Mouse (Mus musculus): ENCODE measurements around the gene Fam104a.

Fam104a gene

DNA sequence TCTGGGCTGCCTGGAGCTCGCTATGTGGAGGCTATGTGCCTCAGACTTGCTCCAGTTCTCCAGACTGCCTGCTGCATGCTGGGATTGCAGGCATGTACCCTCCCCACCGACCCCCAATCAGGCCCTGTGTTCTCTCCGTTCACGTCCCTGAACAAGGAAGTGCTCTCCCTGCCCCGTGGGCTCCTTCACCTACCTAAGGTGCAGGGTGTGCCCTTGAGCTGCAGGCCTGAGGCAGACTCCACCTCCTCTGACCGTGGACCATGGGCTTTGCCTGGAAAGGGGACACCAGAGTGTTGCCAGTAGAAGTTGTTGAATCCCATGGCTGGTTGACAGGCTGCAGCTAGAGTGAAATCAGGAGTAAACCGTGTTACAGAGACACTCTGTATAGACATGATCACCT is 15.7 kb upstream of the Fam104a start:
- no peak for DNase-seq

GRCm38 (mm10) chr11:113698013-113698545 is 14.1 kb upstream of the Fam104a start:
- no peak for DNase-seq

DNA sequence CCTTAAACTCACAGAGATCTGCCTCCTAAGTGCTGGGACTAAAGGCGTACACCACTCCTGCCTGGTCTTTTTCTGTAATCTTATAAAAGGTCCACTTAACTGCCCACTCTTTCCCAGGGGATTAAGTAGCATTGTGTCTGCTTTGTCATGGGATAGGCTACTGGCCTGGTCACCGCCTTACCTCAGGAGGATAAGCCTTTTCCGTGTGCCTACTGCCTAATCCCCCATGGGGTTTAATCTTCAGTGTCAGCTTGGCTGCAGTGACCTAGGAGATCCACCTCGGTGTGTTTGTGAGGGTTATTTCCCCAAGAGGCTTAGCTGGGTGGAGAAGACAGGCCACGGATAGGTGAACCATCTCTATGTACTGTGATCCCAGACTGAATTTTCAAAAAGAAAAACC is 13.6 kb upstream of the Fam104a start:
- DNase-seq, result no peak

GRCm38 (mm10) chr11:113691851-113692250 is 7.9 kb upstream of the Fam104a start:
- DNase-seq, result no peak

DNA sequence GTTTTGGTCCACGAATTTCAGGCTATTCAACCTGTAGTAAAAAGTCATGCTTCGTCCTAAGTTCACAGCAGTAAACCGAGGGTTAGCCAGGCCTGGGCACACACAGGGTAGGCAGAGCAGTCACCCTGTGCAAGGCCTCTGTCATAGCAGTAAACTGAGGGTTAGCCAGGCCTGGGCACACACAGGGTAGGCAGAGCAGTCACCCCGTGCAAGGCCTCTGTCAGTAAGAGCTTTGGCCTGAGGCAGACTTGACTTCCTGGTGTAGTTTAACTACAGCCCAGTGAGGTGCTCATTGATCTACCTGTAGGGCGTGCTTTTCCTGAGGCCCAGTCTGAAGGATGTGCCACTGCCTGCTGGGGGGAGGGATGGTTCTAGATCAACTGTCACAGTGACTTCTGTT is 7.4 kb upstream of the Fam104a start:
- no peak for DNase-seq

- DNase-seq, result no peak
Observed at GRCm38 (mm10) chr11:113690506-113690905, 6.6 kb upstream of the Fam104a start.

- DNase-seq, result no peak
Observed at GRCm38 (mm10) chr11:113687031-113687430, 3.1 kb upstream of the Fam104a start.

DNA sequence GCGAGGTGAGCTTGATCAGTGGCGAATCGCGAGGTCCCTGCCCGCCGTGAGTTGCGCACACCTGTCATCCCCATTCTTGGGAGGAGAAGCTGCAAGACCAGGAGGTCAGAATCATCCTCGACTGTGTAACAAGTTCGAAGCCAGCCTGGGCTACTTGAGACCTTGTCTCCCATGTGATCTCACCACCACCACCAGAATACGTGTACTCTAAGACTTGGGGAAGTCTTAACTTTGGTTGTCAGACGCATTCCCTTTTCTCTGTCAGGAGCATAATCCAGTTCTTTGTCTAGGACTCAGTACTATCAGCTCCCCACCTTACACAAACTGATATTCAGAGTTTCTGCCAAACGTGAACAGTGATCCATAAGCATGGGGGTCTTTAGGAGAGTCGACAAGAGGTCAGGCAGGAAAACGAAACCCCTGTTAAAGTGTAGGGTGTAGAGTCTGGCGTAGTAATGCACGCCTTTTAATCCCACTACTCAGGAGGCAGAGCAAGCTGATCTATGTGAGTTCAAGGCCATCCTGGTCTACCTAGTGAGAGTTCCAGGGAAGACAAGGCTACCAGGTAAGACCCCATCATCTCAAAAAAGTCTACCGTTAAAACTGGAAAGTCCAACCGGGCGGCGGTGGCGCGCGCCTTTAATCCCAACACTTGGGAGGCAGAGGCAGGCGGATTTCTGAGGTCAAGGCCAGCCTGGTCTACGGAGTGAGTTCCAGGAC is 912 bp upstream of the Fam104a start:
- no peak for DNase-seq

DNA sequence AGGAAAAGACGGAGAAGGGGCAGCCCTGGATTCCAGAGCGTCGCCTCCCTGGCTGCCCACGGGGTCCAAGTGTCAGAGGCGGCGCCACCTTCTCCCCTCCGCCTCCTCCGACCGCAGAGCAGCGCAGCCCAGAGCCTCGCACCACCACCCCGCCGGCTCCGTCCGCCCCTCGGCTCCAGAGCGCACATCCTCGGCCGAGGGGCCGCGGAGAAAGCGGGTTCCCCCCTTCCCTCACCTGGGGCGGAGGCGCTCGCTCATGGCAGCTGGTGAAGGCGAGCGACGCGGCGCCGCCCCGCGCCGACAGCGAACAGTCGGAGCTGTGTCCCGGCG is 363 bp downstream of the Fam104a start:
- no peak for DNase-seq

DNA sequence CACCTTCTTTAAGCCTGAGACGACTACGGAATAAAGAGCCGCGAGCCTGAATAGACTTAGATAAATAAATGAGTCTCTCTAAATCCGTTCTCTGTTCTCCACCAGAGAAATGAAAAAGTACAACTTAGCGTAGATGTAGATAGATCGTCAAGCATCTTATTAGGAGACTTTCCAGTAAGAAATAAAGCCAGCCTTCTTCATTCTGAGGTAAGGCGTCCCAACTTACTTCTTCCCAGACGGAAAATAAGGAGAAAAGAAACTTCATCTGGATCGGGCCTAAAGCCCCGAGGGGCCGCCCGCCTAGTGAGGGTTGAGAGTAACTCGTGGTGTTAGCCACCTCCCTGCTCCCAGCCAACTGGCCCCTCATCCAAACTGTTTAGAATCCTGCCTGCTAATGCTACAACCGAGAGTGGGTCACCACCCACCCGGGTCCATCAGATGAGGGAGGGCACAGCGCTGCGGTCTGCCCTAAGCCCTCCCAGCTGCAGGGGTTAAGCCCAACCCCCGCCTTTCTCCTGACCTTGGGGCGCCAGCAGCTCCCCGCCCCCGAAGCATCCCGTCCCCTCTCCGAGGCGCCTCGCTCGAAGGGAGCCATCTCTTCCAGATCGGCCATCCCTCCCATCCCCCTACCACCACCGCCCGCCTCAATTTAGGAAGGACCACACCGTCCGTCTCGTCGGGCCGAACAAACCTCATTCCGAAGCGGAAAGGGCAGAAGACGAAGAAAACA is 893 bp downstream of the Fam104a start:
- peak; percentile 80 for DNase-seq

DNA sequence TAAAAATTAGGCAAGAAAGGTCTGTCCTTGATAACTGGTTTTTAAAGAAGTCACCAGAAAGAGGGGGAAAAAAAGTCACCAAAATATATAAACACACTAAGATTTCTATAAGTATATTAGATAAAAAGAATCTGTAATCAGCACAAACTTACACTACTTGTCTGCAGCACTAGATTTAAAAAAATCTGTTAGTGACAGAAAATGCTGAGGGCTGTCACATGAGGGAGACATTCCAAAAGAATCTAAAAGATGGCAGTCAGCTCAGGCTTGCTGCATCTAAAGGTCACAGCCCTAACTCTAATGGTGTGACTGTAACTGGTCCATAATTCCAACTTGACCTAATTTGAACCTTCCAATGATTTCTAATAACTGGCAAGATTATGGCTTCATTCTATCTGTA is 2.0 kb downstream of the Fam104a start:
- no peak for DNase-seq

DNA sequence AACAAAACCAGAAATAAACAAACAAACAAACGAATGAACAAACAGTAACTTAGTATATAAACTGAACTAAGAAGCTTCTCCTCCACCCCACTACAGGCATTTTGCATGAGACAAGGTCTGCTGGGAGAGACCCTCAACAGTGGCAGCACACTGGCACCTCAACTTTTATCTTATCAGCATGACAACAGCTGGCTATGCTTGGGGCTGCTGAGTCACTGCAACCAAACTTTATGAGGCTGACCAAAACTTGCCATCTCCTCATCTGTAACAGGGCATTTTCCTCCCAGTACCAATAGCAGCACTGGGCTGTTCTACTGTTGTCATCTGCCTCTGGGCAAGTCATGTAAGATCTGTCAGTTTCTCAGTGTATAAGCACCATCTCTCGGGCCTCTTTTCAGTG is 3.0 kb downstream of the Fam104a start:
- no peak for DNase-seq

GRCm38 (mm10) chr11:113678373-113678772 is 5.6 kb downstream of the Fam104a start:
- DNase-seq, result no peak

DNA sequence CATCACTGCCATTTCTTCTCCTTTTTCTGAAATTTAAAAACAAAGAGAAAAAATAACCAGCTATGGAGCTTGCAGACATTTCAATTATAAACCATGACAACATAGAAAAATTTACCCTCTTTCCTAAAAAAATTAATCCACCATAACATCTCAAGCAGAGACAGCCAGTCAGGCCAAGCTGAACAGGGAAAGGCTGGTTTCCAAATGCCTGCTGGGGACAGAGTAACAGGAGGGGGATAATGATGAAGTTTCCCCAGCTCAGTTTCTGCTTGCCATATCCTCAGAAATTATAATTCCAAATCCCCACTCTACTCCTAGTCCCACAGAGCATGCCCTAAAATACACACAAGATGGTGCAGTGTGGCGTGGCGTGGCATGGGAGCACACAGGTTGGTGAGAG is 6.6 kb downstream of the Fam104a start:
- no peak for DNase-seq

GRCm38 (mm10) chr11:113676847-113677246 is 7.1 kb downstream of the Fam104a start:
- DNase-seq, result no peak

DNA sequence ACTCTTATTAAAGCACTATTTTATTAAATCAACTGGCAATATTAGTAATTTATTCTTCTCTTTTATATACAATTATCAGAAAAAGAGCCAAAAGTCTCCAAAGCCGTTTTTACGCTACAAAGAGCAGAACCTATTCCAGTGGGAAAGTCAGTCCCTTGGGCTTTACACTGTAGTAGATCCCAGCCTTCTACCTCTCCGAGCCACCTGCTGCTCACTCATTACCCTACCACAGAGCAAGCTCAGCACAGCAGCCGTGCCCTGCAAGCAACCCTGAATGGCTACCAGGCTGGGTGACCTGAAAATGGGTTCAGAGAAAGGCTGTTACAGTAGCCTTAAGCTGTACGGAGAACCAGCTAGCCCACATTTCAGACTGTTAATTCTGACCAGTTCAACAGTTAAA is 9.4 kb downstream of the Fam104a start:
- DNase-seq, result no peak

DNA sequence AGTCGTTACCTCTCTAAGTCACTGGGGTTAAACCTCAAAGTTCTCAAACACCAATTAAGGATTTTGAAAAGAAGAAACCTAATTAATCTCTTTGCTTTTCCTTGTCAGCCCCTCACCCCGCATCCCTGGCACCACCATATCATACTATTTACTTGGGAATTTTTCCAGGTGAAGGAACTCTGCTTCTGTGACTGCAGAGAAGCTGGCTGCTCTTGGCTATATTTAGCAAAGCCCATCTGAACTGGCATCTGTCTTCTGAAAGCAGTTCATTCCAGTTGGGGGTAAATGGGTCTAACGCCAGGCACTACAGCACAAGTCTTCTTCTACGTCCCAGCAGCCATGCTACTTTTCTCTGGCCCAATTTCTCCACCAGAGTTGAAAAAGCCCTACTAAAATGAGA is 10.3 kb downstream of the Fam104a start:
- DNase-seq, result no peak

DNA sequence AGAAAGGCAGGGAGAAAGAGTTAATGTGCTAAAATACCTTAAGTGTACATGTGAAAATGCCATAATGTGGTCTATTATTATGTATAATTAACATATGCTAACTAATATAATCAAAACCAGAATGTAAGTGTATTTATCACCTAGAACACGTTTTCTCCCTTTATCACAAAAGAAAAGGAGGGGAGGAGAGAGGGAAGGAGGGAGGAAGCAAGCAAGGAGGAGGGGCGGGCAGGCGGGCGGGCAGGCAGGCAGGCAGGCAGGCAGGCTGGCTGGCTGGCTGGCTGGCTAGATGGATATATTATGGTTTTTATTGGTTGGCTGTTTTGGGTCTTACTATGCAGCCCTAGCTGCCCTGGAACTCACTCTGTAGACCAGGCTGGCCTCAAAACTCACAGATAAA is 14.2 kb downstream of the Fam104a start:
- DNase-seq, result no peak

GRCm38 (mm10) chr11:113668857-113669256 is 15.1 kb downstream of the Fam104a start:
- no peak for DNase-seq

GRCm38 (mm10) chr11:113667704-113668103 is 16.3 kb downstream of the Fam104a start:
- DNase-seq, result no peak

- no peak for DNase-seq
Observed at GRCm38 (mm10) chr11:113667122-113667521, 16.8 kb downstream of the Fam104a start.

DNA sequence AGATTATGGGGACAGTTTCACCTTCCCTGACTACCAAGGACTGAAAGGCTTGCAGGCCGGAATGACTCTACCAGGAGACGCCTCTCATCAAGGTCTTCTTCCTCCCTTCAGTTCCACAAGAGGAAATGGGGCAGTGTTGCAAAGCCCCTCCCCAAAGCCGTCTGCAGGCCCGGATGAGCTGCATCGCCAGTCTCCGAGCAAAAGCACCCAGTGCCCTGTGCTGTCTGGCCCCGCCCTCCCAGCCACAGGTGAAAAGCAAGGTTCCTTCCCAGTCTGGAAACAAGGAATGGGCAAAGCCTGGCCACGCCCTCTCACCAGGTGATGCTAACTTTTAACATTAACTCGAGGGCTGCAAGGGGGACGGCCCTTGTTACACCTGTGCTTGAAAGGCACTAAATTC is 17.3 kb downstream of the Fam104a start:
- peak; percentile 61 for DNase-seq

- DNase-seq, result no peak
Observed at GRCm38 (mm10) chr11:113666205-113666604, 17.8 kb downstream of the Fam104a start.

DNA sequence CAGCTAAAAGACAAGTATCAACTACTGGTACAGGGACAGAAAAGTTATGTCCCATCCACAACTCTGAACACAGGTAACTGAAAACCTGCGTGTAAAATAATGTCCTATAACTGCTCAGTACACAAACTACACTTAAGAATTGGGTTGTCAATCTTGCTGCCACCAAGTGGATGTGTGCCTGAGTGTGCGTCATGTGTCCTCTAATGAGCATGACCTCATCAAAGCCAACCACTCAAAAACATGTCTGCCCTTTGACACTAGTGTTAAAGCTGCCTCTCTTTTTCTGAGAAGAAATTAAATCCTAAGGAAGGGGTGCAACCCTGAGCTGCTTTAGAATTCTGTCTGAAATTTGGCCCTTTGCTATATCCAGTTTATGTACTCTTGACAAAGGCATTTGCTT is 19.7 kb downstream of the Fam104a start:
- no peak for DNase-seq
